In the genomic region with DNA sequence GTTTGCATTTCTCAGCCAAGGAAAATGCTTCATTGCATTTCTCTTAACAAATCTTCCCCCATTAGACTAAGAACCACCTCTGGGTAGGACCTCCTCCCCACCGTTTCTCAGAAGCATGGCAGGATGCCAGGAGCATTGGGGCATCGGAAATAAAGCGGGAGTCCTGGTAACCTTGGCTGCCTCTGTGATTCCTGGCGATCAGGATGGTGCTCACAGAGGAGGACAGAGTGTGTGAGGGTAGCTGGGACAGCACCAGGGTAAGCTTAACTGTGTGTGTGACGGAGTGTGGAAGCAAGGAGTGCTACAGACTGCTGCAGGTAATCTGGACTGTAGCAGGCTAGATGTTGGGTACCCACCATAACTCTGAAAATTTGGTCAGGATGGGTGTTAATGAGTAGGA, we compare ENCODE assay signal across 13 mouse cellular contexts.
DNase-seq lines count a peak whose midpoint lies in the region; ATAC-seq lines count a peak whose summit lies in the region.
"Had no signal": no experiment of that assay in that cellular context is flagged by ENCODE, and none has a peak within 500 bp of the region (broad histone marks: within the 10 kb centered on the region; RNA-seq: fewer than 3 reads in every experiment).

No protein-coding gene starts in this region.

- no peaks in the 10 kb centered on the region for H3K27me3 ChIP-seq in kidney, embryonic 14.5 days (ENCODE audit: control insufficient read depth, insufficient read depth, low read length)
- H3K27me3 ChIP-seq in neural tube, embryonic 15.5 days (replicated peaks) = no peaks in the 10 kb centered on the region
- H3K27me3 ChIP-seq: stomach, embryonic 15.5 days had no signal

- ATAC-seq in kidney, embryonic 14.5 days (ENCODE audit: low FRiP score, low TSS enrichment) = 0 out of 2 replicates have a peak, but pooled peaks have one; percentile 32
- ATAC-seq in neural tube, embryonic 15.5 days (ENCODE audit: low FRiP score) = peak; percentile 51; the same call in 1 of the 2 replicates

- no peaks in the 10 kb centered on the region for H3K36me3 ChIP-seq in kidney, embryonic 14.5 days (ENCODE audit: control insufficient read depth, insufficient read depth, low read length)
- no peaks in the 10 kb centered on the region for H3K36me3 ChIP-seq in neural tube, embryonic 15.5 days
- H3K36me3 ChIP-seq: stomach, embryonic 15.5 days had no signal

- DNase-seq in cerebellum, postnatal 10 days = peak; percentile 54 to 62
- DNase-seq in cerebellum, adult 18-20 months = no peak
- no peak for DNase-seq in kidney, adult 11 months
- peak; percentile 59 to 60 for DNase-seq in right cerebral cortex, postnatal 10 days (ENCODE audit: low spot score in 2 of 2)
- no peak for DNase-seq in right cerebral cortex, postnatal 14 days
- no peak for DNase-seq in heart, postnatal 4 days
- DNase-seq: adrenal gland, adult 8-10 months; embryo, embryonic 11 days; liver had no signal

- no peak overlapping the region for H3K4me3 ChIP-seq in kidney, embryonic 14.5 days (ENCODE audit: low read length)
- no peak overlapping the region for H3K4me3 ChIP-seq in neural tube, embryonic 15.5 days (replicated peaks)
- H3K4me3 ChIP-seq: left cerebral cortex, adult 2 months; stomach, embryonic 15.5 days had no signal

- H3K27ac ChIP-seq in kidney, embryonic 14.5 days (ENCODE audit: low read depth, low read length) = no peak overlapping the region
- H3K27ac ChIP-seq in neural tube, embryonic 15.5 days (replicated peaks) = no peak overlapping the region
- H3K27ac ChIP-seq: left cerebral cortex, adult 2 months; stomach, embryonic 15.5 days had no signal

- no peaks in the 10 kb centered on the region for H3K4me1 ChIP-seq in kidney, embryonic 14.5 days (ENCODE audit: control insufficient read depth, insufficient read depth, low read length)
- H3K4me1 ChIP-seq in neural tube, embryonic 15.5 days = peaks cover 33% of the 10 kb centered on the region
- H3K4me1 ChIP-seq: stomach, embryonic 15.5 days had no signal

- H3K9ac ChIP-seq in kidney, embryonic 14.5 days (ENCODE audit: low read depth, low read length) = no peak overlapping the region
- no peak overlapping the region for H3K9ac ChIP-seq in neural tube, embryonic 15.5 days (replicated peaks)
- H3K9ac ChIP-seq: stomach, embryonic 15.5 days had no signal

- 59% methylated on average over 5 of the region's 5 CpGs for WGBS in kidney, embryonic 14.5 days
- 45% methylated on average over 5 of the region's 5 CpGs for WGBS in neural tube, embryonic 15.5 days

- H3K4me2 ChIP-seq in kidney, embryonic 14.5 days (replicated peaks; ENCODE audit: low read depth, low read length) = no peak overlapping the region
- no peak overlapping the region for H3K4me2 ChIP-seq in neural tube, embryonic 15.5 days
- H3K4me2 ChIP-seq: stomach, embryonic 15.5 days had no signal

- H3K9me3 ChIP-seq in kidney, embryonic 14.5 days (ENCODE audit: control insufficient read depth, low read length) = no peaks in the 10 kb centered on the region
- H3K9me3 ChIP-seq in neural tube, embryonic 15.5 days (replicated peaks) = no peaks in the 10 kb centered on the region
- H3K9me3 ChIP-seq: stomach, embryonic 15.5 days had no signal

Comparison
In these comparisons a context has a peak if more than half of its experiments do, and no peak if none do; other contexts are left out.
1. DNase-seq: peak in cerebellum, postnatal 10 days (2 of 2) and right cerebral cortex, postnatal 10 days (2 of 2); none in cerebellum, adult 18-20 months (0 of 2), kidney, adult 11 months (single experiment), right cerebral cortex, postnatal 14 days (single experiment) and heart, postnatal 4 days (single experiment).